Mouse (Mus musculus) frontal cortex, adult (tissue): Measurements from ENCODE around the gene Atp1b1.
A peak's percentile ranks its signal among the peaks of the same experiment; 100 is the strongest.

Source experiments
- ATAC-seq: cut with Nextera tagmentation; 2 replicates; pipeline ENCODE4 v1.9.2; 2017; ENCODE audit warnings: mild to moderate bottlenecking, moderate library complexity, mixed read lengths; ENCODE audit not compliant: low TSS enrichment

Atp1b1 gene

DNA sequence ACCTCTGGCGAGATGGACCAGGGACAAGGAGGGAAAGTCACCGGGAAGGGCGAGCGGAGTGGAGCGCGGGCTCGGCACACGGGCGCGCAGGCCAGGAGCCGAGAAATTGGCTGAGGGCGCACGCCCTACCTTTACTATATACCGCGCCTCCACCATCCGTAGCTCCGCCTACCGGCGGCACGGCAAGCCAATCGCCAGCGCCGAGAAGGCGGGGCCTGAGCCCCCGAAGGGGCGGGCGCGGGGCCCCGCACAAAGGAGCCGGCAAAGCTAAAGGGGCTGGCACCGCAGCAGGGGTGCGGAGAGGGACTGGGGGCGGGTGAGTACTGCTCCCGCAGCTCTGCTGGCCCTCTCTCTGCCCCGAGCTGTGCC is at the start of gene Atp1b1:
Gene Atp1b1 (minus strand): TSS at position 111 of the 369 bp plus-strand sequence.
- ATAC-seq = peak; percentile 42

DNA sequence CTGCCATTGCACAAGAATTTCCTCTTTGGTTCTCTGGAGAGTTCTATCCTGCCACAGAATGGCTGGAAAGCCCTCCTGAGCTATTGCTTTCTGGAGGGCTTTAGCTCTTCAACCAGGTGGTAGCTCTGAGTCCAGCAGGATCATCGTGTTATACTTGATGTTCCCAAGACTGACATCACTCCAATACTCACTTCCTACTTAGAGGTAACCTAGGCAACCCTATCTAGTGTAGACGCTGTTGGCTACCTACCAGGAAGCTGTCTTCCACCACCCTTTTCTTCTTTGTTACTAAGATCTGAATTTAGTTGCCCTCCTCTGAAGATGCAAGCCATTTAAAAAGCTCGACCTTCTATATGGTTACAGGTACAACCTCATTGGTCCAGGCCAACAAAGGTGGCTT is 46.9 kb upstream of the Atp1b1 start:
- no peak for ATAC-seq

DNA sequence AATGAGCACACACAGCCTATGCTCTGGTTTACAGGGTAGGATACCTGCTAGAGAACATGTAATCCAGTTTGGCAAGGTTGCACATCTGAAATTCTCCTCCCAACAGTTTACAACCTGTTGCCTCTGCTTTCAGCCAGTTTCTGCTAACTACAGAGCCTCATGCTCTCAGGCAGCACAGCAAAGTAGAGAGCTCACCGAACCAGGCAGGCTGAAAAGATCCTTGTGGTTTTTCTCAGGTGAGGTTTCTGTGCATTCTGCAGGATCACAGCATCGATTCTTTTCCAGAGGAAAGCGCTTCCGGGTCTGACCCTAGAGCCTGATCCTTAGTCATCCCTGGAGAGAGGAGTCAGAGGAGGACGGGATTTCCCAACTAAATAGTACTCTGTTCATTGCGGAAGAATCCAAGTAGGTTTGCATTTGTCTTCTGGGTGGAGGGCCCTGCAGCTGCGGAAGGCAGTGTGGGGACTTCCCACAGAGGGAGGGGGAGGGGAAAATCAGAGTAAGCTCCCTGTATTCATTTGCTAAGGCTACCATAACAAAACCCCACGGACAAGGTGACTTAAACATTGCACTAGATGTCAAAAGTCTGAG is 45.1 kb upstream of the Atp1b1 start:
- ATAC-seq = no peak

DNA sequence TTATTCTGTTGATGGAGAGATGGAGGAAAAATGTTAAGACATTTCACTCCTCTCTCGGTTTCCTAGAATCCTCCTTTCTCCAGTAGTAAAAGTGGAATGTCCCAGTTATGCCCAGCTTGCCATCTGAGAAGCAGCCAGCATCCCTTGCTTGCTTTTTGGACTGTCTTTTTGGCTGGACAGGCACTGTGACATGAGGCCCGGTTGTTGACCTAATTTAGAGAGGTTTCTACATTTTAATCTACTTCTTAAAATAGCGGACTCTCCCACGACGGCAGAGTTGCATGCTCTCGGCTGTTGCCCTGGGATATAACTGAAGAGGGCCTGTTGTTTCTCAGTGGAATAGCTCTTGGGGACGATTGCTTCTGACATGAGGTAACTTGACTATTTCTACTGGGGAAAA is 44.1 kb upstream of the Atp1b1 start:
- no peak for ATAC-seq

DNA sequence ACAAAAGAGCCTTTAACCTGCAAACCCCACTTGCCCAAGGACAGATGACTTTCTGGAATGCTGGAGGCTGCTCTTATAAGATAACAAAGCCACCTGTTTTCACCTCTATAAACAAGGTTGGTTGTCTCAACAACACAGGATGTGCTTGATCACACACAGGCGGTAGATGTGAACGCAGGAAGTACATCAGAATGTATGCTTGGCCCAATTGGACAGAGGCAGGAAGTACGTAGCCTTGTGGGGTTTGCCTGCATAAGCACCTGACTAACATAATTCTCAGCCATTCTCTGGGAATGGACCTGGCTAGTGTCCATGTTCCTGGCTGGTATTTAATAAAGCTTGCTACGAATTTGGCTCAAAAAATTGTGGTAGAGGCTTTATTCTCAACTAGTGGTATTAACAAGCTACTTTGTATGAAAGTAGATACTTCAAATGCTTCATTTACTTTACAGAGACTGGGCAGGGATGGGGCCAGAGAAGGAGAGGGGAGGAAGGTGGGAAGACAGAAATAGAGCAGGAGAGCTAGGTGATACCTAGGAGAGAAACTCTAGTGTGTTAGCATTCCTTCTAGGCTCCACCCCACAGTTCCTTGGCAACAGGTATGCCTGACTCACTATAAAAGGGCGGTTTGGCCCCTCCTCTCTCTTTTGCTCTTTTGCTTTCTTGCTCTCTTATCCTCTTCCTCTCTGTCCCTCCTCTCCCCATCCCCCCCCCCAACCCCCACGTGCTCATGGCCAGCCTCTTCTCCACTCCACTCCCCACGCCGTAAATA is 36.8 kb upstream of the Atp1b1 start:
- no peak for ATAC-seq

DNA sequence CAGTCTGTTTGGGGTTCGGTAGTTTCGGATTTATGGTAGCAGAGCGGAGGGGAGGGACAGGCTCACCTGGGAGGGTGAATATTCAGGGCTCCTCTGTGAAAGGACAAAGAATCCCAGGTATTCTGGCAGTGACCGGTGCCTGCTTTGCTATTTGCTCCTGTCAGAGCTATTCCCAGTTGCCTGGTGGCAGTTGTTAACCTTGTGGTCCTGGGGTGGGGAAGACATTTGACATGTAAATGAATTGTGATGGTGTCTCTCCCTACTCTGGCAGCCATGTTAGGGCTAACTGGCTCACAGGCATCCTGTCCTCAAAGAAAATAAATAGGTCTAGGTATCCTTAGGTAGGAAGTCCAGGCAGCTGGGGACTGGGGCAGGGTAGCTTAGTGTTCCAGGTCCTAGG is 36.1 kb upstream of the Atp1b1 start:
- no peak for ATAC-seq

DNA sequence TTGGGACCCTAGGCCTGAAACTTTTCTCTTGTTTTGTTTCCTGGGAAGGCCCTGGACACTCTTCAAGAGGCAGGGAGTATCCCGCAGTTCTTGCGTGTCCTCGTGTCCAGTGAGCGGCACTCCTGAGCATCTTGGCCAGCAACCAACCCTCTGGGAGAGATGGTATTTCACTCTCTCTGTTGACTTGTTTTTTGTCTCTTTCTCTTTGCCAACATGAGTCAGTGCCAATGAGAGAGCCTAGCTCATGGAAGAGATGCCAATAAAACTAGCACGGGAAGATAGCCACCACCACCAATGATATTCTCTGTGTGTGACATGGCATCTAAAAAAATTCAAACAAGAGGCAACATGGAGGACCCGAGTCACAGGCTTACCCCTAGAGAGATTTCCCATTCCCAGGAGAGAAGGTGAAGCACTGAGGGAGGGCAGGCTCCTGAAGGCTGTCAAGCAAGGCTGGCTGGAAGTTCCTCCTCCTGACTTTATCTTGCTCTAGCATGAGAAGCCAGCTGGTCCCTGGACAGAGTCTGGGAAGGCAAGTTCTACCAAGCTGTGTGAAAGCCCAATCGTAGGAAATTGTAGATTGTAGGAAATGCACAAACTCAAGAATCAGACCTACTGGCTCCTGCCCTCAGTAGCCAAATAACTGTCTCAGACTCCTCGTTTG is 35.0 kb upstream of the Atp1b1 start:
- no peak for ATAC-seq

DNA sequence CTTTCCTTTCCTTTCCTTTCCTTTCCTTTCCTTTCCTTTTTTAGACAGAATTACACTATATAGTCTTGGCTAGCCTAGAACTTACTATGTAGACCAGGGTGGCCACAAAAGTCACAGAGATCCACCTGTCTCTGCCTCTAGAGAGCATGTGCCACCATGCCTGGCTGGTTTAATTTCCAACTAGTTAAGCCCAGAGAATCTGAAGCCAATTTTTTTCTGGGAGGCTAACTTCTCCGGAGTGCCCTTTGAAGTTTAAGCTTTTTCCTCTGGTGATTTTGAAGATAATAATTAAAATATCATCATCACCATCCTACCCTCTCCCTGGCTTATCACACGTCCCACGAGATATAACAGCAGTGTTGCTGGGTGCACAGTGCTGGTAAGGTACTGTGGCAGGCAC is 34.3 kb upstream of the Atp1b1 start:
- no peak for ATAC-seq

DNA sequence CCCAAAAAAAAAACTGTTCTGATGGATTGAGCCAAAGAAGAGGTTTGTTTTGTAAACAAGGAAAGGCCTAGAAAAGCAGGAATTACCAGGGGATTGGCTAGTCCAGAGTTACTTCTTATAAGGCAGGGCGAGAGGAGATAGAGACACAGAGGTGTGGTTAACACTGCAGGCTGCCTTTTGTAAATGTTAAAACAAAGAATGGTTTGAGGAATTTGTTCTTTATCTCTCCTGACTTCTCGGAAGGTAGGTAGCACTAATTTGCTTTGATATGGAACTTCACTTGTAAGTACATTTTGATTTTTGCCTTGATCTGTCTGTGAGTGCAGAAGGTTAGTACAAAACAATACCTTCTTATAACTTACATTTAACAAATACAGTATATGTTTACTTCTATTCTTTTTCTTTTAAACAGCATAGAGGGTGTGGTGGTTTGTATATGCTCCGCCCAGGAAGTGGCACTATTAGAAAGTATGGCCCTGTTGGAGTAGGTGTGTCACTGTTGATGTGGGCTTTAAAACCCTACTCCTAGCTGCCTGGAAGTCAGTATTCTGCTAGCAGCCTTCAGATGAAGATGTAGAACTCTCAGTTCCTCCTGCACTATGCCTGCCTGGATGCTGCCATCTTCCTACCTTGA is 31.9 kb upstream of the Atp1b1 start:
- ATAC-seq = no peak

DNA sequence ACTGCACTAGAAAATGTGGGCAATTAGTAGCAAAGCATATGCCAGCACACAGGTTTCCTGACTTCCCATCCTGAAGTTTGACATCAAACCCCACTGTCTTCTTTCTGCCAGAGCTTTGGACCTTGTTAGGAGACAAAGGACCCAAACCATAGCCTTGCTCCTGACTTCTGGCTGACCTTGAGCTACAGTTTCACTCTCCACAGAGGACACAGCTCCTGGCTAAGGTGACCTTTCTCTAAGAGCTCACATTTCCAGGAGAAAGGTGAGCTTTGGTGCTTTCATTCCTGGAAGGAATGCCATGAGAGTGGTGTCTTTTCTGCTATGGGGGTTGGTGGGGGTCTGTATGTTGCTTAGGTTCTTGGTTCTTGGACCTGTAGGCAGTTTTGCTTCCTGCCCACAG is 25.6 kb upstream of the Atp1b1 start:
- ATAC-seq = no peak

DNA sequence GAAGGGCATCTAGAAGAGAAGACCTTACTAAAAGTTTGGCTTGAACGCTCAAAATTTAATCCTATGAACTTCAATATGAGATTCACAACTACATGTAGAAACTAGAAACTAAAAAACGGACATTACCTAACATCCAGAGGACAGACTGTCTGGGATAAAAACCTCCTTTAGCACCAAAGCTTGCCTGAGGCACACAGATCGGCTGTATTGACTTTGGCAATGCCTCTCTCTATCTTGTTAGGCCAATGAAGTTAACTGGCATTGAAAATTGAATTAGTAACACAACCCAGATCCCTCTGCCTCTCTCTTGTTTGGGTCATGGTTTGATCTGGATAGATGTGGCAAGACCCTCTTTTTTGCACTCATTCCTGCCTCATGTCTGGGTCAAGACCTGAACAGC is 24.7 kb upstream of the Atp1b1 start:
- no peak for ATAC-seq

DNA sequence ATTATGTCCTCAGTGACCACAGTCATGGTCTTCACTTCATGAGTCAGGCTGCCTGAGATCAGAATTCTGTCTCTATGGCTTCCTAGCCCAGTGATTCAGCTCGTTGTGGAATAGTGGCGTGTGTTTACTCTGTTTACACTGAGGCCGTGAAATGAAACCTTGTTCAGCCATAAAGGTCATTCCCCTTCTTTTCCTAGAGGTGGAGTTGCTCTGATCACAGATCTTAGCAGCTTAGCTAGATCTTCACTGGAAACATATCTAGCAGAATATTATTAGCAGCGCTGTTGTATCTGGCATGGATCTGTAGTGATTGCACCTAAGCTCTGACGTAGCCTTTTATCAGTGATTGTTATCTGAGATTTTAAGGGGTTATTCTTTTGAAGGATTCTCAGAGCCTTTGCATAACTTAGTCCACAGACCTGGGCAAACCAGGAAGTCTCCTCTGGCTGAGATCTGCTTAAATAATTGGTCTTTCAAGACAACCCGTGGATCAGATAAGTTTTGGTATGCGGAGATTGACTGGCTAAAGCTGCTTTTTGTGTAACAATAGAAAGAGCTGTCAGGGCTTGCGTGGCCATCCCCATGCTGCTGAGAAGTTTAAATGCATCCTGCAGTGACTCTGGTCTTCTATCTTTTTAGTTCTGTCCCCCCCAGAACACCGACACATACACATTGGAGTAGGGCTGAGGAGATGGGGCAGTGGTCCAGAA is 23.6 kb upstream of the Atp1b1 start:
- no peak for ATAC-seq

DNA sequence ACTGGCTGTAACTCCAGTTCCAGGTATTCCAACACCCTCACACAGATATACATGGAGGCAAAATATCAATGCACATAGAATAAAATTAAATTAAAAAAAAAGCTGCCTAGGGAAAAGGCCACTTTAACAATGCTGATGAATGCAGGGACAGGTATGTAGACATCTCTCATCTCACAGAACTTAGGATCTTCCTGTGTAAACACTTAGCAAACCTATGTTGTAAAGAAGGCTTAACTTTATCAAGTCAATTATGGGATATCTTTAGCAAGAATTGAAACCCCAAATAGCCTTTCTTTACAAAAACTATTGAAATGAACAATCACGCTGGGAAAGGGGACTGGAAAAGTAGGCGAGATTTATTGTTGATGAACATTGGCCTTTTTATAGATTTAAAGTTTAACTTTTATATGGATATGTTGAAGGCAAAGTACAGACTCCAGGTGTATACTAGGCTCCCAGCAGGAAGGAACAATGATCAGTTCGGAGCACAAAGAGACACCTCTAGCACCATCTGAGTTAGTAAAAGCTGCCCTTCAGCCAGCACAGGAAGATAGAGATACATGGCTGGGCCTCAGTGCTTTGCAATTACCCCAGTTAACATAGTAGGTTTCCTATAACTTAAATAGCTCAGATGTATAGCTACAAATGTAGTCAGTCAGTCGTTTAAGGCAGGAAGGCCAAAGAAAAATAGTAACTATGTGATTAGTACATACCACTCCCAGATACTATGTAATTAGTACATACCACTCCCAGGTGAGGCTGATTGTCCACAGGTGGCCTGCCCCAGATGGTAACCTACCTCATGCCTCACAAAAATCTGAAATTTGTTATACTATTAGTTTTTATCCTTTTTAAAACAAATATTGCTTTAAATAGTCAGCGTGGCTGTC is 22.8 kb upstream of the Atp1b1 start:
- ATAC-seq = no peak

DNA sequence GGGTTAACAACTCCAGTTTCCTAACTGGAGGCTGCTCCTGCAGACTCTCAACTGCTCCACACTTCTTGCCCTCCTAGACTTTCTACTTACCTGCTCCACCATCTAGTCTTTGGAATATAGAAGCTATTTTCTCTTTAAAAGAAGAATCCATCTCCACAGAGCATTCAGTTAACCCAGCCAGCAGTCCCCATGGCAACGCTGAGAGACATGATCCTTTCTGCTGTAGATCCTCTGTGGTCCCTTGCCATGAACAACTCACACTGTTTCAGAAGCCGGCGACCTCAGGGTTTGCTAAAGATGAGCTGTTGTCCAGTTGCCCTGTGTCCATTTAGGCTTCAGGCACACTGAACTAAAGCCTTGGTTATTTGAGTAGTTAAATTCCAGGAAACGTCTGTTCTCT is 17.7 kb upstream of the Atp1b1 start:
- ATAC-seq = peak; percentile 68

DNA sequence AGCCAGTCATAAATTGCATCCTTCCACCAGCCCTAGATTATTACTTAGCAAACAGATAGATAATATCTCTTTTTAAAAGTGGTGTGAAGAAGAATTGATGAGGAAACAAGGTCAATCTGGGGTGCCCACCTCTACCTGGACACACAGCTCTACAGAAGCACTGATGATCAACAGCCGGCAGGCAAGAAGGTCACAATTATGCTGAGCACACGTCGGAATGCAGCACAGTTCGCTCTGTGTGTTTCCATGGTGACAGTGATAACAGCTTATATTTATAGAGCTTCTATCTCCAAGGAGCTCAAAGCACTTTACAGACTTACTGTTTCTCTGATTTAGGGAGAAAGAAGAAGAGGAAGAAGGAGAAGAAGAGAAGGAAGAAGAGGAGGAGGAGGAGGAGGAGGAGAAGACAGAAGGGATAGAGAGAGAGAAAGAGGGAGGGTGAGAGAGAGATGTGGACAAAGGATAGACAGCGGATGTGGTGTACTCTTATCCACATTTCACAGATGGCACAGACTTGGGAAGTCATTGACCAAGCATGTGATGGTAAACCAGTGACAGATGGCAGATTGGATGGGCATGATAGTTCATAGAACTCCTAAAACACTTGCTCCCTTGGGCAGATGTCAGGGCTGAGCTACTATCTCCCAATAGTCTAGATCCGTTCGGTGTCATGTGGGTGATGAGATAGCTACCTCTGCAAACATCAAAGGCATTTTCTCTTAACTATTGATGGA is 16.8 kb upstream of the Atp1b1 start:
- peak; percentile 94 for ATAC-seq

DNA sequence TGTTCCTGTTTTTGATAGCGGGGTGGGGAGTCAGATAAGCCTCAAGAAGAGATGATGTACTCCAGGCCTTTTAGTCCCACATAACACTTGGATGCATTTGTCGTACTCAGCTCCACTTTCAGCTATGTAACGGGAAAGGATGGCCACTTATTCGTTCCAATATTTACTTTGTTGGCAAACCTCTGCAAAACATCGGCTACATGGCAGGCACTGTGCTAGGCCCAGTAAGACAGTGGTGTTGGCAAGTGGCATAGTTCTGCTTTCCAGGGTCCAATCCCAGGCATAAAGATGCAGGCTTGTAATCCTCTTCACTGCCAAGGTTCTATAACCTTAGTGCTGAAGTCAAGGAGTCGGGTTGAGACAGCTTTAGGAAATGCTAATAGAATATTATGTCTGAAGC is 16.2 kb upstream of the Atp1b1 start:
- ATAC-seq = peak; percentile 19; the same call in 1 of the 2 replicates

DNA sequence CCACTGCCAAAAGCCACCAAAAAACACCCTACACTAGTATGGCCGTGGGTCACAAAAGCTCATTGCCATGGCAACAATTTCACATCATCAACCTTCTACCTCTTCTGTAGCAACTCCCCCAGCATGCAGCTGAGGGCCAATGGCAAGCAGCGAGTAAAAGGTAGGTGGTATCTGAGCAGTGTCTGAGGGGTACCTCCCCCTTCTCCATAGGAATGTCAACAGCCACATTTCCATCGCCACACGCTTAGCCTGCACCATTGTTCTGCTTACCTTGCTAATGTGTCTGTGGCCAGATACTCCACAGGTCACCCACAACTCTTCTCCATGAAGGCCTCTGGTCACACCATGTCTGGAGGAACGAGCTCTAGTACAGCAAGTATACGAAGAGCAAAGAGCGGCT is 15.2 kb upstream of the Atp1b1 start:
- no peak for ATAC-seq

DNA sequence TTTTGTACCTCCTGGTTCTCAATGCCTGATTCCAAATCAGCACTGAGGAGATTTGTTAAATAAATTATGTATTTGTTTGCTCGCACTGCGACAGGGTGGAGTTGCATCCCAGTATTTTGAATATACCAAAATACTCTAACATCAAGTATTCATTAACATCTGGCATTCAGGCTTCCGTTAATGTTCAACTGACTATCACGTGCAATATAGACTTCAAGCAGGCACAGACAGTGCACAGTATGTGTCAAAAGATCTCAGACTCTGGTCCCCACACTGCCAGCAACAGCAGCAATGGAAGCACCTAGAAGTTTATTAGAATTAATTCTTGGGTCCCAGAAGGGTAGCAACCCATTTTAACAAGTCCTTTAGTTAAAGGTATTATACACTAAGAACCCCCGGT is 13.5 kb upstream of the Atp1b1 start:
- no peak for ATAC-seq

DNA sequence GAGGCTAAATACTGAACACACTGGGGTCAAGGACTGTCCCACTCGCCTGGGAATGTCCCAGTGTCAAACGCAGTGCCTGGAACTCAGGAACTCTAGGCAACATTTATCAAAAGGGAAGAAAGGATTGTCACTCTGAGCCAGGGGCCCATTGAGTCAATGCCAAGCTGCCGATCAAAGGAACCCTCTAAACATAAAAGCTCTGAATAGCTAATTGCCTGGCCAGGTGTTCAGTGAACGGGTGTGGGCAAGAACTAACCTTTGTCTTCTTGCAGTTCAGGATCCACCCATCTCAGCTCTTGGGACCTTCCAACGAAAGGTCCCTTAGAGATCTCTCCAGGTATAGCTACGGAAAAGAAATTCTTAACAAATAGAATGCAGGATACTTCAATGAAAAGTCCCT is 12.8 kb upstream of the Atp1b1 start:
- ATAC-seq = no peak

DNA sequence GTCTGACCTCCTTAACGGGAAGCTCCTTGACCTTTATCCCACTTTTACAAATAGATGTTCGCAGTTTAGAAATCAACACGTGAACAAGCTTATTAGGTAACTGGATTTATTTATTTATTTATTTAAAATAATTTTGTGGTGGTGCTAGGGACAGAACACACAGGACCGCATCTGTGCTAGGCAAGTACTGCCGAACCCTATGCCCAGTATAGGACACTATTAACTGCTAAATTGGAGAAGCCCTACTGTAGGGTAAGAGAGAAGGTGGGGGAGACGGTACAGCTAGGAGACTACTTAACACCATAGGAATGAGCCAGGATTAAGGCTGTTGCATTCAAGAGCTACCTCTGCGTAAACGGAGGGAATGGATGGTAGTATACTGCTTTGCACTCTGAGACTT is 10.2 kb upstream of the Atp1b1 start:
- no peak for ATAC-seq
